Mouse (Mus musculus) liver, embryonic 11.5 days (tissue): ENCODE results near the gene Ptms. TPM values are rescaled to one million over a fixed set of nuclear protein-coding genes. Genes with fewer than 3 reads are reported as not detected.

ENCODE experiments used
- ATAC-seq: fragments of 200-750 bp; cut with Nextera tagmentation; replicated peaks from 2 replicates; pipeline ENCODE4 v1.8.0; 2017; ENCODE audit warnings: moderate number of reproducible peaks, mild to moderate bottlenecking, moderate TSS enrichment, moderate library complexity; ENCODE audit not compliant: low FRiP score
- DNase-seq: peaks from one replicate; pipeline ENCODE4 v3.0.0-alpha.2; 2017; ENCODE audit warnings: low spot score
- H3K27ac ChIP-seq: fragments of 300-500 bp; sonication (generic); 2 replicates; pipeline ENCODE4 v1.5.1; 2014; ENCODE audit warnings: mild to moderate bottlenecking, low read depth, low read length, control low read depth
- H3K27me3 ChIP-seq: fragments of 300-500 bp; sonication (generic); replicated peaks from 2 replicates; pipeline ENCODE4 v1.6.1; 2014; ENCODE audit warnings: low read length, mixed read lengths; ENCODE audit not compliant: control insufficient read depth, insufficient read depth
- H3K36me3 ChIP-seq: fragments of 300-500 bp; sonication (generic); 2 replicates; pipeline ENCODE4 v1.6.1; 2014; ENCODE audit warnings: mild to moderate bottlenecking, low read length, moderate library complexity, mixed read lengths; ENCODE audit not compliant: control insufficient read depth, insufficient read depth
- H3K4me1 ChIP-seq: fragments of 300-500 bp; sonication (generic); replicated peaks from 2 replicates; pipeline ENCODE4 v1.6.1; 2014; ENCODE audit warnings: low read length, mixed read lengths; ENCODE audit not compliant: control insufficient read depth, insufficient read depth
- H3K4me2 ChIP-seq: fragments of 300-500 bp; sonication (generic); 2 replicates; pipeline ENCODE4 v1.6.1; 2014; ENCODE audit warnings: mild to moderate bottlenecking, control low read depth, moderate library complexity
- H3K4me3 ChIP-seq: fragments of 300-500 bp; sonication (generic); 2 replicates; pipeline ENCODE4 v1.5.1; 2014; ENCODE audit warnings: low read depth, low read length, control low read depth
- H3K9ac ChIP-seq: fragments of 300-500 bp; sonication (generic); 2 replicates; pipeline ENCODE4 v1.6.1; 2014; ENCODE audit warnings: low read depth, low read length, control low read depth
- H3K9me3 ChIP-seq: fragments of 300-500 bp; sonication (generic); 2 replicates; pipeline ENCODE4 v1.6.1; 2016; ENCODE audit warnings: low read length, inconsistent platforms, mixed read lengths; ENCODE audit not compliant: control insufficient read depth
- WGBS: fragments of 180-500 bp; shearing (Covaris S2); extraction: QIAGEN DNeasy Blood & Tissue Kit; methylation state at CpG from one replicate; pipeline ENCODE4 v1.1.7; 2014; 5-methylcytosine and 5-hydroxymethylcytosine counted together
- polyA plus RNA-seq: library from polyadenylated mRNA; unstranded; fragments of >200 nt; fragmentation: Nextera tagmentation; extraction: Ambion mirVana; gene quantifications from 2 replicates; pipeline ENCODE4 v1.2.1, GENCODE M21; 2014

Ptms gene
- polyA plus RNA-seq, 1 experiment from 2014 or later = 80.6 TPM

DNA sequence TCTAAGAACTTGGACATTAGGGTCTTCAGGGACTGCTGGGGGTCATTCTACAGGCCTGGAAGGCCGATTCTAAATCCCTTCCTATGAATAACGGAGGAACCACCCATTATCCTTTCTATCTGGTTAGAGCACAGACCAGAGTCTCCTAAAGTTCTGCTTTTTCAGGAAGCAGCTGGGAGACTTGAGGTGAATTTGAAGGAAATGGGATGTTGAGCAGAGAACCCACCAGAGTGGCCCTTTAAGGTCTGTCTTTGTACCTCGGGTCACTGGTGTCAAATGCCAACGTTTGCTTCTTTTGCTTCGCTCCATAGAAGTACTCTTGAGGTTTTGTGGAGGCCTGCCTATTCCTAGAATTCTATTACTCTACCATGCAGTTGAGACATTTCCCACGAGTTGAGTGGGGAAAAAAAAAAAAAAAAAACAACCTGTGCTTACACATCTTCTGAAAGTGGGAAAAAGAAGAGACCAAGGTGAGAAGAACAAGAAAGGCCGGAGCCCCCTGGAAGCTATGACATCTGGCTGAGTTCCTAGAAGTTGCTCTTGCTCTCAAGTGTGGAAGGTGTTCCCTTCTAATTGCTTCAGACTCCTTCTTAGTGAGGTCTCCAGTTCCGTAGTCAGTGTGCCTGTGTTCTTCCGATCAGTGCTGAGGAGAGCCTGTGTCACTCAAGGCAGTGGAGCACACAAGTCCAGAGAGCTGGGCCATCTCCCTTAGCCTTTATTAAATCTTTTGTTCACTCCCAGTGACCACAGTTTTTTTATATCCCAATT lies 599 bp upstream of the Ptms start:
- H3K4me3 ChIP-seq = no peak overlapping the region
- peak overlapping the region; percentile 1; the same call in 1 of the 2 replicates for H3K9ac ChIP-seq
- peaks cover 26% of the 10 kb centered on the region for H3K4me1 ChIP-seq
- H3K27me3 ChIP-seq = peaks cover 30% of the 10 kb centered on the region
- H3K27ac ChIP-seq = peak overlapping the region; percentile 74
- H3K4me2 ChIP-seq = peak overlapping the region; percentile 40
- no peaks in the 10 kb centered on the region for H3K9me3 ChIP-seq
- no peak for DNase-seq
- whole genome bisulfite sequencing = 33% methylated on average over 9 of the region's 9 CpGs
- no peaks in the 10 kb centered on the region for H3K36me3 ChIP-seq
- ATAC-seq = no peak

GRCm38 (mm10) chr6:124918890-124919627 lies 844 bp downstream of the Ptms start:
- ATAC-seq (no peak), DNase-seq (no peak)
- 23% methylated on average over 14 of the region's 14 CpGs for WGBS
- H3K9ac ChIP-seq = no peak overlapping the region; the same call in 1 of the 2 replicates
- H3K4me2 ChIP-seq = peak overlapping the region; percentile 95
- H3K9me3 ChIP-seq = no peaks in the 10 kb centered on the region
- H3K4me3 ChIP-seq = no peak overlapping the region
- peaks cover 43% of the 10 kb centered on the region for H3K27me3 ChIP-seq
- H3K36me3 ChIP-seq = peaks cover under 1% of the 10 kb centered on the region; the same call in 1 of the 2 replicates
- peak overlapping the region; percentile 96 for H3K27ac ChIP-seq
- H3K4me1 ChIP-seq = peaks cover 27% of the 10 kb centered on the region

GRCm38 (mm10) chr6:124918331-124918690 lies 1.6 kb downstream of the Ptms start:
- Histone ChIP-seq H3K36me3 (peaks cover 2% of the 10 kb centered on the region; the same call in 1 of the 2 replicates), H3K27ac (peak overlapping the region; percentile 96), H3K9ac (peak overlapping the region; percentile 86; the same call in 1 of the 2 replicates), H3K9me3 (no peaks in the 10 kb centered on the region), H3K4me1 (peaks cover 30% of the 10 kb centered on the region), H3K27me3 (peaks cover 43% of the 10 kb centered on the region), H3K4me2 (peak overlapping the region; percentile 95), H3K4me3 (peak overlapping the region; percentile 88)
- DNase-seq (no peak), ATAC-seq (no peak; the same call in 1 of the 2 replicates)
- 13% methylated on average over 7 of the region's 7 CpGs for WGBS

- peaks cover 2% of the 10 kb centered on the region; the same call in 1 of the 2 replicates for H3K36me3 ChIP-seq
- peak overlapping the region; percentile 95 for H3K4me2 ChIP-seq
- ATAC-seq (peak; percentile 44), DNase-seq (peak; percentile 83)
- peak overlapping the region; percentile 96 for H3K27ac ChIP-seq
- WGBS = 1% methylated on average over 68 of the region's 89 CpGs
- peak overlapping the region; percentile 88 for H3K4me3 ChIP-seq
- peak overlapping the region; percentile 86 for H3K9ac ChIP-seq
- peaks cover 30% of the 10 kb centered on the region for H3K4me1 ChIP-seq
- no peaks in the 10 kb centered on the region for H3K9me3 ChIP-seq
- peaks cover 43% of the 10 kb centered on the region for H3K27me3 ChIP-seq
These were observed 2.2 kb downstream of the Ptms start for GRCm38 (mm10) chr6:124917518-124918330.

- peaks cover 45% of the 10 kb centered on the region for H3K27me3 ChIP-seq
- H3K36me3 ChIP-seq = peaks cover 2% of the 10 kb centered on the region; the same call in 1 of the 2 replicates
- H3K9me3 ChIP-seq = no peaks in the 10 kb centered on the region
- peak overlapping the region; percentile 96 for H3K27ac ChIP-seq
- peak overlapping the region; percentile 86 for H3K9ac ChIP-seq
- WGBS = 2% methylated on average over 54 of the region's 67 CpGs
- H3K4me3 ChIP-seq = peak overlapping the region; percentile 88
- peak; percentile 81 for ATAC-seq
- peaks cover 30% of the 10 kb centered on the region for H3K4me1 ChIP-seq
- peak overlapping the region; percentile 95 for H3K4me2 ChIP-seq
- peak; percentile 88 for DNase-seq
These were observed 3.0 kb downstream of the Ptms start for GRCm38 (mm10) chr6:124916695-124917517.

- H3K36me3 ChIP-seq = peaks cover 2% of the 10 kb centered on the region; the same call in 1 of the 2 replicates
- H3K27ac ChIP-seq = no peak overlapping the region
- H3K4me3 ChIP-seq = peak overlapping the region; percentile 88
- H3K4me2 ChIP-seq = peak overlapping the region; percentile 95
- DNase-seq (peak; percentile 43), ATAC-seq (no peak)
- H3K27me3 ChIP-seq = peaks cover 50% of the 10 kb centered on the region
- peak overlapping the region; percentile 86 for H3K9ac ChIP-seq
- WGBS = 14% methylated on average over 12 of the region's 12 CpGs
- peaks cover 26% of the 10 kb centered on the region for H3K4me1 ChIP-seq
- no peaks in the 10 kb centered on the region for H3K9me3 ChIP-seq
These were observed 3.8 kb downstream of the Ptms start for GRCm38 (mm10) chr6:124915942-124916694.

GRCm38 (mm10) chr6:124915160-124915941 lies 4.6 kb downstream of the Ptms start:
- Histone ChIP-seq H3K4me3 (peak overlapping the region; percentile 88), H3K27me3 (peaks cover 58% of the 10 kb centered on the region), H3K4me1 (peaks cover 21% of the 10 kb centered on the region), H3K36me3 (peaks cover 2% of the 10 kb centered on the region; the same call in 1 of the 2 replicates), H3K4me2 (peak overlapping the region; percentile 95), H3K9me3 (no peaks in the 10 kb centered on the region), H3K27ac (no peak overlapping the region), H3K9ac (peak overlapping the region; percentile 27; the same call in 1 of the 2 replicates)
- ATAC-seq (no peak), DNase-seq (no peak)
- 22% methylated on average over 22 of the region's 22 CpGs for WGBS
